Mouse (Mus musculus): ENCODE measurements at regions not wholly inside any gene's neighbourhood (a gene's known extent, or its start where the extent isn't known, plus 50 kb on each side); places are given as distances from the start of the nearest gene placed in this dataset. TPM values are rescaled to one million over a fixed set of nuclear protein-coding genes. Genes with fewer than 3 reads are reported as not detected.
A peak's percentile ranks its signal among the peaks of the same experiment; 100 is the strongest.
"Not testable (repeated sequence)": the region's sequence is repeated elsewhere in the genome, so short reads cannot be mapped to it uniquely, and the experiment has no call there.

DNA sequence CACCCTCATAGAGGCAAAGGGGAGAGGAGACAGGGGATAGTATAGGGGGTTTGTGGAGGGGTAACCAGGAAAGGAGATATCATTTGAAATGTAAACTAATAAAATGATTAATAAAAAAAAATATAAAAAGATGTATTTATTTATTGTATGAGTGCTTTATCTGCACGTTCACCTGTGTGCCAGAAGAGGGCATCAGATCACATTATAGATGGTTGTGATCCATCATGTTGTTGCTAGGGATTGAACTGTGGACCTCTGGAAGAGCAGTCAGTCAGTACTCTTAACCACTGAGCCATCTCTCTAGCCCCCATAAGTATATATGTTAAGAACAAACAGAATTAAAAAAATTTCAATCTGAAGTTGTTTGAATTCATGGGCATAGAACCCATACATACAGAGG is 69.4 kb upstream of the Max start:
- WGBS, result 74% methylated on average over 1 of the region's 1 CpGs
- no peak for ATAC-seq (ENCODE audit: insufficient number of reproducible peaks, low FRiP score, low TSS enrichment, low read depth)
- H3K36me3 ChIP-seq, result no peaks in the 10 kb centered on the region
- no peaks in the 10 kb centered on the region for H3K27me3 ChIP-seq
- no peak overlapping the region for H3K4me3 ChIP-seq (replicated peaks)
- H3K9me3 ChIP-seq (replicated peaks), result no peaks in the 10 kb centered on the region
- no peak overlapping the region for H3K27ac ChIP-seq (replicated peaks)
- no peak overlapping the region for H3K9ac ChIP-seq
- no peaks in the 10 kb centered on the region for H3K4me1 ChIP-seq
- no peak overlapping the region for H3K4me2 ChIP-seq (replicated peaks)

DNA sequence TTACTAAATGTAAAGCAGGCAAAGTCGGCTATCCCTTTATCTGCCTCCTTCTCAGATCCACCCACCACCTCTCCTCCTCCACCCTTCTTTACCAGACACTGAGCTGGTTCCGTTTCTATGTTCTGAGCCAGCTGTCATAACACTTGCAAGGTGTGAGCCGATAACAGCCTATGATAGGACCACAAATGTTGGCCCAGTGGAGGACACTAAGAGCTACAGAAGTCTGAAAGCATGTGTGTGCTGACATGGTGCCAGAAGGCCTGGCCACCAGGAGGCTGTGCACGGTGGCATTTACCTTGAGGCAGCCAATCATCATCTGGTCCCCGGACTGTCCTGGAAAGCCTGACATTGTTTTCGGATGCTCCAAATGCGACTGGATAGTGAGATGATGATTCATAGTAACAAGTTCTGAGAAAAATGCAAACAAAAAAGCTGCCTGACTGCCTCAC is 63.5 kb upstream of the Max start:
- H3K27me3 ChIP-seq, result no peaks in the 10 kb centered on the region
- no peak overlapping the region for H3K27ac ChIP-seq (replicated peaks)
- H3K36me3 ChIP-seq, result no peaks in the 10 kb centered on the region
- no peaks in the 10 kb centered on the region for H3K4me1 ChIP-seq
- no peaks in the 10 kb centered on the region for H3K9me3 ChIP-seq (replicated peaks)
- H3K4me2 ChIP-seq (replicated peaks), result no peak overlapping the region
- WGBS, result 58% methylated on average over 7 of the region's 7 CpGs
- no peak for ATAC-seq (ENCODE audit: insufficient number of reproducible peaks, low FRiP score, low TSS enrichment, low read depth)
- H3K9ac ChIP-seq, result no peak overlapping the region
- no peak overlapping the region for H3K4me3 ChIP-seq (replicated peaks)

DNA sequence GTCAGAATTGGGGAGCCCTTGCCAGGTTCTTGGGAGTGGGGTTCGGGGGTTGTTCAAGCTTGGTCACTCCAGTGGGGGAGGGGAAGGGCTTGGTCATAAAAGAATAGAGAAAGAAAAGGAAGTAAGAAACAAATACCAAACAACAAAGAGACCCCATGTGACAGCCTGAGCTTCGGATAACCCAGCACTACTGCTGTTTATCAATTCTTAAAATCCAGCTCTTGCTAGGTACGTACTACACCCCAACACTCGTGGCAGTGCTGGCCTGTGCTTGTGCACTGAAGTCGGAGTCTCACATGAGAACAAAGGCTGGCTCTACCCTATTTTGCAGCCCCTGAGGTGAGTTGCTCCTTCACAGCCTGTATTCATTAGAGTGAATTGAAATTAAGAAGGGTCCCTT is 60.5 kb upstream of the Max start:
- WGBS, result 44% methylated on average over 5 of the region's 5 CpGs
- H3K27me3 ChIP-seq, result no peaks in the 10 kb centered on the region
- H3K4me3 ChIP-seq (replicated peaks), result no peak overlapping the region
- ATAC-seq (ENCODE audit: insufficient number of reproducible peaks, low FRiP score, low TSS enrichment, low read depth), result no peak
- H3K9me3 ChIP-seq (replicated peaks), result no peaks in the 10 kb centered on the region
- no peak overlapping the region for H3K9ac ChIP-seq
- 0 out of 2 replicates have a peak, but pooled peaks cover 2% of the 10 kb centered on the region for H3K4me1 ChIP-seq
- no peak overlapping the region for H3K4me2 ChIP-seq (replicated peaks)
- no peak overlapping the region for H3K27ac ChIP-seq (replicated peaks)
- no peaks in the 10 kb centered on the region for H3K36me3 ChIP-seq

DNA sequence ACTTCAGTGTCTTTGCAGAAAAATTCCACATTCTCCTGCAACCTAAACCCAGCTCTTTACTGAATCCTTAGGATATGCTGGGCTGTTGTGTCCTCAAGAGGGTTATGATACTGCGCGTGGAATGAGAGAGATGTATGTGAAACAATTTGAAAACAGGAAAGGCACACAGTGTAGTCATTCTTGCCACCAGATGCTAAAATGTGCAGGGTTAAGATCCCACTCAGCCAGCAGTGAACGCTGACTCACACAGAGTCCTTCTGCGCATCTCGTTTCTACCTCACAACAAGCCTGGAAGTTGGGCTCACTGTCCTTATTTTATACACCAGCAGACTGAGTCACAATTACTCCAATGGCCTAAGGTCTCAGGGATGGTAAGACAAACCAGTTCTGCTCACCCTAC is 59.9 kb upstream of the Max start:
- no peak for ATAC-seq (ENCODE audit: insufficient number of reproducible peaks, low FRiP score, low TSS enrichment, low read depth)
- Histone ChIP-seq H3K27ac (replicated peaks) (no peak overlapping the region), H3K4me2 (replicated peaks) (no peak overlapping the region), H3K27me3 (no peaks in the 10 kb centered on the region), H3K4me3 (replicated peaks) (no peak overlapping the region), H3K4me1 (0 out of 2 replicates have a peak, but pooled peaks cover 2% of the 10 kb centered on the region), H3K9me3 (replicated peaks) (no peaks in the 10 kb centered on the region), H3K9ac (no peak overlapping the region), H3K36me3 (no peaks in the 10 kb centered on the region)
- WGBS, result 77% methylated on average over 5 of the region's 5 CpGs

DNA sequence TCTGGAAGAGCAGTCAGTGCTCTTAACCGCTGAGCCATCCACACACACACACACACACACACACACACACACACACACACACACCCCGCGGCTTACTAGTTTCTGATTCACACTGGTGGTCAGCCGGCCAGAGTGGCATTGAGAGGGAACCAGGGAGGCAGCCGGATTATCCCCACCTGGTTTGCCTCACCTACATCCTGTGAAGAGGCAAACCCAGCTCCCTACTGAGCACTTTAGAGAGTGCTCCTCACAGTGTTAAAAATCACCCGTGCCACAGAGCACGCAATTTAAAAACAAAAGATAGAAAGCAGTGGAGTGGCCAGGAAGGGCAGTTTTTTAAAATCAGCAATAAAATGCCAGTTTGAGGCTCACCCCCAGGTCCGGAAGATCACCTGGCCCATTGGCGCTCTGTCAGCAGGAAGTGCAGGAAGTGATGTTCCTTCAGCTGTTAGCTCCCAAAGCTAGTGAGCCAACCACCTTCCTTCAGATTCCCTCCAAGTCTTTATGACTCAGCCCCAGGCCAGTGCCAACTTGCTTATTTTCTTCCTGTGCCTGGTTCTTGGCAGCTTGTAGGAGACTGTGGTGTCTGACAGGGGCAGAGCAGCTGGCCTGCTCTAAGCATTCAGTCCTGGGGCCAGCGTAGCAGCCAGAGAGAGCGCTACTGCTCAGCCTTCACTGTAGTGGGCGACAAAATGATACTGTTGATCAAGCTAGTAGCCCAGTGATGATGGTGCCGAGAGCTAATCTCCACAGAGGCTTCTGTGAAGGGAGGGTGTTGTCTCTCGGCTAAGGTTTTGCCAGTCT is 57.9 kb upstream of the Max start:
- no peaks in the 10 kb centered on the region for H3K27me3 ChIP-seq
- ATAC-seq (ENCODE audit: insufficient number of reproducible peaks, low FRiP score, low TSS enrichment, low read depth), result peak; percentile 60; the same call in 1 of the 2 replicates
- no peaks in the 10 kb centered on the region for H3K9me3 ChIP-seq (replicated peaks)
- no peak overlapping the region for H3K4me2 ChIP-seq (replicated peaks)
- no peak overlapping the region for H3K4me3 ChIP-seq (replicated peaks)
- 0 out of 2 replicates have a peak, but pooled peaks cover 2% of the 10 kb centered on the region for H3K4me1 ChIP-seq
- WGBS, result 64% methylated on average over 14 of the region's 14 CpGs
- H3K27ac ChIP-seq (replicated peaks), result no peak overlapping the region
- H3K9ac ChIP-seq, result no peak overlapping the region
- no peaks in the 10 kb centered on the region for H3K36me3 ChIP-seq

DNA sequence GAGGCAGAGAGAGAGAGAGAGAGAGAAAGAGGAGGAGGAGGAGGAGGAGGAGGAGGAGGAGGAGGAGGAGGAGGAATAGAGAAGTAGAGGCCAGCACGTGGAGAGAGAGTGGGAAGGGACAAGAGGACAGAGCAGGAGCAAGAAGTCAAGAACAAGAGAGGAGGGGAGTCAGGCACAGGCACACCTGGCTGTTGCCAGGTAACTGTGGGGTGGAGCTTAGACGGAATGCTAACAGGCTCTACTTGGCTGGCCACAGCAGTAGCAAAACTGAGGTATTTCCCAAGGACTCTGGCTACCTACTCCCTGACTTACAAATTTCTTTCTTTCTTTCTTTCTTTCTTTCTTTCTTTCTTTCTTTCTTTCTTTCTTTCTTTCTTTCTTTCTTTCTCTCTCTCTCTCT is 57.1 kb upstream of the Max start:
- WGBS, result 22% methylated on average over 2 of the region's 2 CpGs
- not testable (repeated sequence) for ATAC-seq (ENCODE audit: insufficient number of reproducible peaks, low FRiP score, low TSS enrichment, low read depth)

DNA sequence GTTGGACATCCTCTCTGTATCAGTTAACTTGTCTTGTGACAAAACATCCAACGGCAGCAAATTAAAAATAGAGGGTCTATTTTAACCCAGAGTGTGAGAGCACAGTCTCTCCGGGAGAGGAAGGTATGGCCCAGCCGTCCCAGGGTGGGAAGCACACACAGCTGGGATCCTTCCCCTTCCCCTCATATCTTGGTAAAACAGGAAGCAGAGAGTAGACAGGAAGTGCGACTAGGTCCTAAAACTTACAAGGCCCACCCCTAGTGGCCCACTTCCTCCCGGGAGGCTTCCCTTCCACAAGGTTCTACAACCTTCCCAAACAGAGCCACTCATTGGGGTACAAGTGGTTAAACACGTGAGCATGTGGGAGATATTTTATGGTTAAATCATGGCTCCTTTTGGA is 56.4 kb upstream of the Max start:
- no peak overlapping the region for H3K27ac ChIP-seq (replicated peaks)
- no peak overlapping the region for H3K4me2 ChIP-seq (replicated peaks)
- no peaks in the 10 kb centered on the region for H3K27me3 ChIP-seq
- H3K4me1 ChIP-seq, result 0 out of 2 replicates have a peak, but pooled peaks cover 2% of the 10 kb centered on the region
- H3K4me3 ChIP-seq (replicated peaks), result no peak overlapping the region
- H3K9ac ChIP-seq, result no peak overlapping the region
- H3K36me3 ChIP-seq, result no peaks in the 10 kb centered on the region
- WGBS, result 81% methylated on average over 6 of the region's 6 CpGs
- H3K9me3 ChIP-seq (replicated peaks), result no peaks in the 10 kb centered on the region
- no peak for ATAC-seq (ENCODE audit: insufficient number of reproducible peaks, low FRiP score, low TSS enrichment, low read depth)

More for the DNA sequence above, 57.1 kb upstream of the Max start:
- not testable (repeated sequence) for H3K4me3 ChIP-seq (replicated peaks); H3K4me2 ChIP-seq (replicated peaks); H3K9ac ChIP-seq; H3K27ac ChIP-seq (replicated peaks); H3K9me3 ChIP-seq (replicated peaks); H3K27me3 ChIP-seq; H3K36me3 ChIP-seq; H3K4me1 ChIP-seq

DNA sequence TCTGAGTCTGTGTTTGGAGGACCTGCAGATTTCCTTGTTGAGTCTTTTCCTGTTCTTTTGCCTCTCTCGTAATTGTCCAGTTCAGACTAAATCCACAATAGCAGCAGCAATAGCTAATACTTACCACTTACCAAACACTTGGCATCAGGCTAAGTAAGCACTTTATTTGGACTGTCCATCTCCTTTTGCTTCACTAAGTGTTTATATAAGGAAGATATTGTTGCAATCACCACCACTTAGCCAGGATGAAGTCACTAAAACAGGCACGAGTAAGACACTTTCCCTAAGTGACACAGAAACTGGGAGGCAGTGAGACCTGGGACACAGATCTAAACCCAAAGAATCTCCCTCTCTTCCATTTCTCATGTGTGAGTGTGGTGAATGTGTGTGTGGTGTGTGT is 52.9 kb upstream of the Max start:
- H3K9me3 ChIP-seq (replicated peaks), result no peaks in the 10 kb centered on the region
- no peak for ATAC-seq (ENCODE audit: insufficient number of reproducible peaks, low FRiP score, low TSS enrichment, low read depth)
- no peak overlapping the region for H3K4me3 ChIP-seq (replicated peaks)
- H3K9ac ChIP-seq, result no peak overlapping the region
- no peaks in the 10 kb centered on the region for H3K36me3 ChIP-seq
- no peaks in the 10 kb centered on the region for H3K4me1 ChIP-seq
- H3K27ac ChIP-seq (replicated peaks), result no peak overlapping the region
- H3K4me2 ChIP-seq (replicated peaks), result no peak overlapping the region
- H3K27me3 ChIP-seq, result no peaks in the 10 kb centered on the region
- WGBS, result 67% methylated on average over 2 of the region's 2 CpGs

Small RNA genes lying in the stretch of these regions (microRNA-seq; reads per million reads assigned to microRNA genes)
- gene Gm22696 (ENCODE audit: borderline number of aligned reads), result not detected

All from embryonic facial prominence, embryonic 15.5 days (tissue).